Mouse (Mus musculus) monocyte, adult 5-6 weeks (primary cell): Measurements from ENCODE around the gene Arhgap27. TPM values are rescaled to one million over a fixed set of nuclear protein-coding genes. Genes with fewer than 3 reads are reported as not detected.
"Not testable (repeated sequence)": the region's sequence is repeated elsewhere in the genome, so short reads cannot be mapped to it uniquely, and the experiment has no call there.

ENCODE experiments used
- ATAC-seq: fragments of 153-309, 156-312 bp; replicated peaks from 2 replicates; pipeline ENCODE4 v1.8.0; 2017; ENCODE audit warnings: mild to moderate bottlenecking; ENCODE audit not compliant: low TSS enrichment, insufficient number of reproducible peaks, severe bottlenecking, poor library complexity, low FRiP score
- total RNA-seq: library from RNA; stranded (forward); fragments of 200-1000, 200-491, 200-594 nt; gene quantifications from 3 replicates; pipeline ENCODE4 v1.2.3, GENCODE M21; 2017

The Arhgap27 gene
- total RNA-seq, 1 experiment from 2014 or later: 59.2 TPM

DNA sequence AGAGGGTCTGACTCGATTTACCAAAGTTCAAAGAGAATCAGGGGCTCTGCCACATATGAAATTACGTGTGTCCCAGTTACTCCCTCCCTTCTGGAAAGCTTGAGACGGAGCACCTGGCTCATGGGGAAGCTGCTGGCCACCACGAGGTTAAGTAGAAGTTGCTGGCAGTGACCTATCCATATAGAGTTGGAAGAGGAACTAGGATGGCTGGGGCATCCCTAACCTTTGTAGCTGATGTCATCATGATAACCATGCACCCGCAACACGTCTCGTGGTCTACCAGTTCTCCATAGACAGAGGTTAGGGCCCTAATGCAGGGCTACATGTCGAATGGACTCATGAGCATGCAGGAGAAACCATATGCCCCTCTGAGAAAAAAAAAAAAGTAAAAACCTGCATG, 43.3 kb downstream of the Arhgap27 start:
- ATAC-seq: peak; percentile 86

- no peak for ATAC-seq
Measured at GRCm38 (mm10) chr11:103318042-103318441, 45.5 kb downstream of the Arhgap27 start.

- peak; percentile 81 for ATAC-seq
Measured at GRCm38 (mm10) chr11:103315379-103315778, 48.1 kb downstream of the Arhgap27 start.

DNA sequence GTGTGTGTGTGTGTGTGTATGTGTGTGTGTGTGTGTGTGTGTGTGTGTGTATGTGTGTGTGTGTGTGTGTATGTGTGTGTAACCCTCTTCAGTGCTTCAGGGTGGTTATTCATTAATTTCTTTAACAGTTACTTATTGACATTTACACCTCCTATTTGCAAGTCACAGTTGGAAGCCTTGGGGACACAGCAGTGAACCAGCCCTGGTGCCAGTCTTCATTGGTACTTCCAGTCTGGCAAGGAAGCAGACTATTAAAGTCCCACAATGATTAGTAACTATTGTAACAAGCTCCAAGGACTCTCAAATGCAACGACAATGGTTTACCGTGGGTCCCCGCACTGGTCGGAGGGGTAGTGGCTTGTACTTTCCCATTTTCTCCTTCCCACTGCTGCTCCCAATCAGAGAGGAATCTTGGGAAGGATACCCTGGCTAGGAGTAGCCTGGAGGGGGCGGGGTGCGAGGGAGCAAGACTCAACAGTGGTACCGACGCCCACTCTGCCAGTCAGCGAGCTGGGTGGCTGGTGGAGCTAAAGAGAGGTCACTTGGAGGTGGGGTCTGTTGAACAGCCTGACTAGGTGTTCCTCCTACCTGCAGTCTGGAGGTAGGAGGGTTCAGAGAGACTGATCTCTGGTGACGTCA, 48.6 kb downstream of the Arhgap27 start:
- ATAC-seq: no peak

GRCm38 (mm10) chr11:103313542-103313941, 50.0 kb downstream of the Arhgap27 start:
- no peak for ATAC-seq

GRCm38 (mm10) chr11:103312655-103313255, 50.7 kb downstream of the Arhgap27 start:
- ATAC-seq: no peak

DNA sequence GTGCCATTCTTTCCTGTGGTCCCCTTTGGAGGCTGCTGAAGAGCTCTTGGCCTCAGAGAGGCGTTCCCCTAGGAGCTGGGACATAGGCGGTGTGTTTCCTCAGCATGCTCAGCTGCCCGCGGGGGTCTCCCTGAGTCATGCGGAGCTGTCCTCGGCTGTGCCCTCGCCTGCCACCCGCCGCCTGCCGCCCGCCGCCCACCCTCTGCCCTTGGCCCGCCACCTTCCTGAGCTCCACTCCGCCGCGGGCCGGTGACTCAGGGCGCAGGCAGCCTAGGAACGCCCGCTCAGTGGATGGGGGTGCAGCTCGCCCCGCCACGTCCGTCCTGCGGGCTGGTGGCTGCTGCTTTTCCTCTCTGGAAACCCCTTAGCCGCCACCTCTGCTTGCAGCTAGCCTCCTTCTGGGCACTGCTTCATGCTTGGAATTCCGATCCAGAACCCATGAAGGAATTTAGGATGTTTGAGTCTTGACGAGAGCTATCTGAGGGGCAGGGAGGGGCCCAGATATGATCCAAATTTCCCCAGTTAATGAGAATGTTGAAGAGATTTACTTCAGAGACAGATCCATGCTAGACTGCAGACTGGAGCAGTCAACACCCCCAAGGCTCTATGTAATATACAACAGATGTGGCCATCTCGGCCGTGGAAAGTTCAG, 51.4 kb downstream of the Arhgap27 start:
- ATAC-seq: no peak

DNA sequence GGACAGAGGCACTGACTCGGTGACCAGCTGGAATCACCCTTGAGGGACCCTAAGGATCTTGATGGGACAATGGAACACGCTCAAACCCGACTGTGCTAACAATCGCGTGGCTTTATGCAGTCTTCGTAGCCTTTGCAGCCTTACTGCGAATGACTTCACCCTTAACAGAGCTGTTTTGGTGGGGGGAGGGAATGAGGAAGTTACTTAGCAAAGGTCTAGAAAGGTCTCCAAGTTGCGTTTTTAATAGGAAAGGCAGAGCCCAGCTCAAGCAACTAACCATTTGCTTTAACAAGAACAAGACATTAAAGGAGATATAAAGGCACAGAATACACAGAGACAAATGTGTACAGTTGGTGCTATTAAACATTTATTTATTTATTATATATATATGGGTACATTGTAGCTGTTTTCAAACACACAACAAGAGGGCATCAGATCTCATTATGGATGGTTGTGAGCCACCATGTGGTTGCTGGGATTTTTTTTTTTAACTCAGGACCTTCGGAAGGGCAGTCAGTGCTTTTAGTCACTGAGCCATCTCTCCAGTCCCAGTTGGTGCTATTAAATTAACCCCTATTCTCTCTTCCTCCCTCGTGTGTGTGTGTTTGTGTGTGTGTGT, 53.4 kb downstream of the Arhgap27 start:
- ATAC-seq: peak; percentile 47; the same call in 1 of the 2 replicates

DNA sequence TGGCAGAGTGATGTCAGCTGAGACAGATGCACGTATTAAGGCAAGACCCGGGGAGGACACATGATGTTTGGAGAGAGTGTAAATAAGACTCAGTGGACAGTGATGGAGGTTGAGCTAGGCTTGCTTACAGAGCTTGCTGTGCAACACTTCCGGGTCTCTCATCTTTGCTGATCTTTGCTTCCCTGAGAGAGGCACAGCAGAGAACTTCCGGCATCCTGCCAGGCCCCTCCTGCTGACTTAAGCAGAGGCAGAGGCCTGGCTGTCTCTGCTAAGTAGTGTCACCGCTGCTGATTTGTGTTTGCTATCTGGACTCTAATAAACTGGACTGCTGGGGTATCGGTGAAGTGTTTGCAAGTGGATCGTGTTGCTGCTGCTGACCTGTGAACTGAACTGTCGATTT, 55.6 kb downstream of the Arhgap27 start:
- 0 out of 2 replicates have a peak, but pooled peaks have one; percentile 48 for ATAC-seq

DNA sequence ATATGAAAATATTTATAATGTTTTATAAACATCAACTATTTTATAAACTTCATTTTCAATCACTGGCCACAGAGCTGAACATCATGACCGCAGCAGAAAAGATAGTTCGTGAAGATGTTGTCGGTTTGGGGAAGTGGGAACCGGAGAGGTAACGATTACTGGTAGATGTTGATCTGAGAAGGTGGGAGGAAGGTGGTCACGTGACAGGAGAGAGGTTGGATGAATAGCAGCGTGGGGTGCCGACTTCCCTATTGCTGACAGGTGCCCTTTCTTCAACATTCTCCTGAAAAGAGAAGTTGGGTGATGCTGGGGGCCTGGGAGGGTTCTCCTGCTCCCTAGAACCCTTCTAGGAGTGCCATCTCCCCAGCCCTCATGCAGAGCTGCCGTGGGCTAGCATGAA, 59.0 kb downstream of the Arhgap27 start:
- peak; percentile 41 for ATAC-seq

DNA sequence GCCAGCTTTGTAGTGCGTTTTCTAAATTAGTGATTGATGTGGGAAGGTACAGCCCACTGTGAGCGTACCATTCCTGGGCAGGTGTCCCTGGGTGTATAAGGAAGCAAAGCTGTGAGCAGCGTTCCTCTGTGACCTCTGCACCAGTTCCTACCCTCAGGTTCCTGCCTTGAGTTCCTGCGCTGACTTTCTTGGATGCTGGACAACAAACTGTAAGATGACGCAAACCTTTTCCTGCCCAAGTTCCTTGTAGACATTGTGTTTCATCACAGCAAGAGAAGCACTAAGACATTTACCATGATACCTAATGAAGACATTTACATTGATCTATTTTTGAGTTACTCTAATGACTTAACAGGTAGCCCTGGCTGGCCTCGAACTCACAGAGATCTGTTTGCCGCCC, 68.7 kb downstream of the Arhgap27 start:
- ATAC-seq: peak; percentile 66; the same call in 1 of the 2 replicates

DNA sequence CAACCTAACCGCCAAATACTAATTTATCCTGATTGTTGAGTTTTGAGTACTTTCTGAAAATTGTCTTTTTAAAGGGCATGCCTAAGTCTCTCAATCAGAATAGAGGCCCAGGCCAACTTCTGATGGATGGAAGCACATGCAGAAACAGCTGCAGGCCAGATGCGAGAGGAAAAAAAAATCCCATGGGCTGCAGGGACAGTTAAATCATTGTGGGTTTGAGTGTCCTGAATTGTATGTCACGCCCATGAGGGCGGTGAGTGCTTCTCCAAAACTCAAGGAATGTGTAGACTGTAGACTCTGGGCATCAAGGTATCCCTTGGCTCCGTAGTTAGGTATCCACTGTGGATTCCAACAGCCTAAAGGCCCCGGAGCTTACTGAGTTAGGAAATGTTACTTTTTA, 69.4 kb downstream of the Arhgap27 start:
- ATAC-seq: no peak

GRCm38 (mm10) chr11:103292890-103293287, 70.6 kb downstream of the Arhgap27 start:
- no peak for ATAC-seq

GRCm38 (mm10) chr11:103292152-103292889, 71.2 kb downstream of the Arhgap27 start:
- ATAC-seq: no peak

DNA sequence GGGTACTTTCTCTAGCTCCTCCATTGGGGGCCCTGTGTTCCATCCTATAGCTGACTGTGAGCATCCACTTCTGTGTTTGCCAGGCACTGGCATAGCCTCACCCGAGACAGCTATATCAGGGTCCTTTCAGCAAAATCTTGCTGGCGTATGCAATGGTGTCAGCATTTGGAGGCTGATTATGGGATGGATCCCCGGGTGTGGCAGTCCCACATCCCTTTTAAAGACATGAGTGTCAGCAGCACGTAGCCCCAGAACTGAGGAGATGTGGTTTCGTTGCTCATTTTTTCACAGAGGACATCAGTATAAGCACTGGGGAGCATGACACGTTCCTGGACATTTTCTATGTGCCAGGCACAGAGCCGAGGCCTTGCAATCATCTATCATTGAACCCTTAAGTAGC, 72.7 kb downstream of the Arhgap27 start:
- not testable (repeated sequence) for ATAC-seq

GRCm38 (mm10) chr11:103288291-103288963, 75.1 kb downstream of the Arhgap27 start:
- ATAC-seq: peak; percentile 60

DNA sequence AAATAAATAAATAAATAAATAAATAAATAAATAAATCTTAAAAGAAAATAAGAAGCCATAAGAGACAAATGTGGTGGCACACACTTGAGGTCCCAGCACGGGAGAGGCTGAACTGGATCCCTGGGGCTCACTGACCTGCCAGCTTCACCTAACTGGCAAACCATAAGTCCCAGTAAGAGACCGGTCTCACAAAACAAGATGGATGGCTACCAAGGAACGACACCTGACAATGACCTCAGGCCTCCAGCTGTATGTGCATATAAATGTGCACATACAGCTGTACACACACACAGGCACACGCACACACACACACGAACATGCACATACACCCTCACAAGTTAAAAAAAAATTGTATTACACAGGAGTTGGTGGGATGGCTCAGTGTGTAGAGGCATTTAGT, 76.6 kb downstream of the Arhgap27 start:
- no peak for ATAC-seq

DNA sequence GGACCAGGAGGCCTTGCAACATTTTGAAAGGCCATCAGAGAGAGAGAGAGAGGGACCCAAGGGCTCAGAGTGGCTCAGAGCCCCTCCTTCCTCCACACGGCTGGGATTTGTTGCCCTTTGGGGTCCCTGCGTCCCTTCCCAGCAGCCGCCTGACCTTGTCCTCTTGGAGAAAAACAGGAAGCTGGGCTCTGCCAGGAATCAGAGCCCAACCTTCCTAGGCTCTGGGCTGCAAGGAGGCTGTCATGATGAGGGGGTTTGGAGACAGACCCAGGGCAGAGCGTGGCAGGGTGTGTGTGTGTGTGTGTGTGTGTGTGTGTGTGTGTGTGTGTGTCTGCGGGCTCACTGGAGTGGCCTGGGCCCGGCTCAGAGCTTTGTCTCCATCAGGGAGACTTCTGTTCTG, 77.5 kb downstream of the Arhgap27 start:
- no peak for ATAC-seq
